Mouse (Mus musculus): ENCODE measurements at regions not wholly inside any gene's neighbourhood (a gene's known extent, or its start where the extent isn't known, plus 50 kb on each side); places are given as distances from the start of the nearest gene placed in this dataset.

DNA sequence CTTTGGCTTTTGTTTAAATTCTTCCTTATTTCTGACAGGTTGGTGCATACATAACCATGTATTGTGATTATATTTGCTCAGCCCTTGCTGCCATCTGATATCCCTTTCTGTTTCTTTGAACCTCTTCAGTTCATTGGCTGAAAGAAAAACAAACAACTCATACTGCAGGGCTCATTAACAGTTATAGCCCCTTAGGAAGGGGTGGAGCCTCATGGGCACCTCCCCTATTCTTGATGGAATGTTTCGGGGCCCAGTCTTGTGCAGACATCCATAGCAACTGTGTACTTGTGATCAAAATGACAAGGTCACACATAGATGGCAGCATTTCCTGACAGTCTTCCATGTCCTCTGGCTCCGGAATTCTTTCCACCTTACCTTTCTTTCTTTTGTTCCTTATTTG, 68.4 kb upstream of the Nmnat3 start:
- Histone ChIP-seq H3K4me1 (ENCODE audit: control insufficient read depth in 1 of 2, insufficient read depth in 2 of 2) (no peaks in the 10 kb centered on the region), H3K36me3 (replicated peaks in 1 of 2; ENCODE audit: control insufficient read depth in 1 of 2, insufficient read depth in 1 of 2, low read length in 1 of 2) (no peaks in the 10 kb centered on the region), H3K27me3 (replicated peaks) (no peaks in the 10 kb centered on the region), H3K9ac (ENCODE audit: insufficient read depth, low read depth) (no peak overlapping the region), H3K27ac (ENCODE audit: insufficient read depth, low read depth) (no peak overlapping the region), H3K79me2 (replicated peaks; ENCODE audit: control insufficient read depth, extremely low read depth, insufficient read depth, poor library complexity, severe bottlenecking) (no peaks in the 10 kb centered on the region), H3K9me3 (replicated peaks; ENCODE audit: low read length) (peaks cover 12% of the 10 kb centered on the region), H3K4me2 (ENCODE audit: insufficient read depth, low read depth, poor library complexity, severe bottlenecking) (no peak overlapping the region), H3K4me3 (replicated peaks in 1 of 3; ENCODE audit: low read depth in 2 of 3, low read length in 2 of 3, poor library complexity in 1 of 3) (no peak overlapping the region)
- dilution Hi-C loops (cut with MboI; ENCODE audit: extremely low pct_ligation_motif_present, extremely low pct_unique_long_range_greater_than_20kb, low sequenced_read_pairs): no loop called here
- TF ChIP-seq USF1 (IDR thresholded peaks at IDR 0.05; ENCODE audit: low read depth, low read length) (no peak), CHD1 (IDR thresholded peaks at IDR 0.05; ENCODE audit: low read depth, low read length) (no peak), JUN (IDR thresholded peaks at IDR 0.05; ENCODE audit: insufficient read depth, low read depth, low read length) (no peak), E2F4 (IDR thresholded peaks at IDR 0.05; ENCODE audit: insufficient replicate concordance, low read depth, low read length) (no peak), ZNF384 (IDR thresholded peaks at IDR 0.05; ENCODE audit: low read depth, low read length) (no peak), BHLHE40 (IDR thresholded peaks at IDR 0.05; ENCODE audit: low read depth, low read length) (no peak), TCF12 (IDR thresholded peaks at IDR 0.05; ENCODE audit: low read depth, low read length) (no peak), MYC (IDR thresholded peaks at IDR 0.05; ENCODE audit: low read depth, low read length) (no peak), TBP (conservative IDR thresholded peaks at IDR 0.05; ENCODE audit: low read depth, low read length) (no peak), SIN3A (IDR thresholded peaks at IDR 0.05; ENCODE audit: low read length) (no peak), CTCF (conservative IDR thresholded peaks at IDR 0.05 in 1 of 2, IDR thresholded peaks at IDR 0.05 in 1 of 2; ENCODE audit: low read depth in 2 of 2, low read length in 2 of 2) (no peak)
- no peak for DNase-seq (ENCODE audit: extremely low read depth)
- in situ Hi-C loops (cut with MboI; ENCODE audit: low pct_ligation_motif_present, low pct_unique_long_range_greater_than_20kb, low sequenced_read_pairs): no loop called here

DNA sequence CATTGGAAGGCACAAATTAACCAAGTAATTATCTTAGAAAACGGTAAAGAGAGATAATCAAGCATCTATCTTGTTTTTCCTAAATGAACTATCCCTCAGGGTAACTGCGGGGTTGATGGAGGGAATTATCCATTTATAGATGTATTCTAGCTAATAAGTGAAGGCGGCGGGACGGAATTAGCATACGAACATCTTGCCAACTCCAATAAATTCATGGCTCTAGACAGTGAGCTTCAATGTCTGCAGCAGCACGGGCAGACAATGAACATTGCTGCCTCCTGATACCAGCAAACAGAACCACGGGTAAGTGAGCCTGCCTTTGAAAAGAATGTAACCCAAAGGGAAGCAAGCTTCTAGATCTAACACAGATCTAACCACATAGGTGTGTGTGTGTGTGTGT, 66.9 kb upstream of the Nmnat3 start:
- Histone ChIP-seq H3K4me1 (ENCODE audit: control insufficient read depth in 1 of 2, insufficient read depth in 2 of 2) (no peaks in the 10 kb centered on the region), H3K9me3 (replicated peaks; ENCODE audit: low read length) (peaks cover 16% of the 10 kb centered on the region), H3K27me3 (replicated peaks) (no peaks in the 10 kb centered on the region), H3K4me3 (replicated peaks in 1 of 3; ENCODE audit: low read depth in 2 of 3, low read length in 2 of 3, poor library complexity in 1 of 3) (no peak overlapping the region), H3K36me3 (replicated peaks in 1 of 2; ENCODE audit: control insufficient read depth in 1 of 2, insufficient read depth in 1 of 2, low read length in 1 of 2) (no peaks in the 10 kb centered on the region), H3K9ac (ENCODE audit: insufficient read depth, low read depth) (no peak overlapping the region), H3K79me2 (replicated peaks; ENCODE audit: control insufficient read depth, extremely low read depth, insufficient read depth, poor library complexity, severe bottlenecking) (no peaks in the 10 kb centered on the region), H3K4me2 (ENCODE audit: insufficient read depth, low read depth, poor library complexity, severe bottlenecking) (no peak overlapping the region), H3K27ac (ENCODE audit: insufficient read depth, low read depth) (no peak overlapping the region)
- in situ Hi-C loops (cut with MboI; ENCODE audit: low pct_ligation_motif_present, low pct_unique_long_range_greater_than_20kb, low sequenced_read_pairs) (no loop called here), dilution Hi-C loops (cut with MboI; ENCODE audit: extremely low pct_ligation_motif_present, extremely low pct_unique_long_range_greater_than_20kb, low sequenced_read_pairs) (no loop called here)
- no peak for TF ChIP-seq ZNF384 (IDR thresholded peaks at IDR 0.05; ENCODE audit: low read depth, low read length)
- no peak for TF ChIP-seq MYC (IDR thresholded peaks at IDR 0.05; ENCODE audit: low read depth, low read length)
- no peak for TF ChIP-seq RAD21 (IDR thresholded peaks at IDR 0.05; ENCODE audit: low read depth, low read length)
- TF ChIP-seq ELF1 (IDR thresholded peaks at IDR 0.05; ENCODE audit: low read depth, low read length): no peak
- no peak for TF ChIP-seq TBP (conservative IDR thresholded peaks at IDR 0.05; ENCODE audit: low read depth, low read length)
- no peak for DNase-seq (ENCODE audit: extremely low read depth)

DNA sequence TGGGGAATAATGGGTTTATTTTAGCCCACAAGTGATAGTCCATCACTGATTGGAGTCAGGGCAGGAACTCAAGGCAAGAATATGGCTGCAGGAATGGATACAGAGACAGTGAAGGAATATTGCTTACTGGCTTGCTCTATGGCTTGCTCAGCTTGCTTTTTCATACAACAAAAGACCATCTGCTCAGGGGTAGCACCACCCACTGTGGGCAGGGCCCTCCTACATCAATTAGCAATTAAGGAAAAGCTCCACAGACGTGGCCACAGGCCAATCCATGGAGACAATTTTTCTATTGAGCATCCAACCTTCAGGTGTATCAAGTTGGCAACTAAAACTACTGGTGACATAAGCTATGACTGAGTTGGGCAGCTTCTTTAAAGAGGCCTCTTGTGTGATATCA, 65.5 kb upstream of the Nmnat3 start:
- no peaks in the 10 kb centered on the region for H3K36me3 ChIP-seq (replicated peaks in 1 of 2; ENCODE audit: control insufficient read depth in 1 of 2, insufficient read depth in 1 of 2, low read length in 1 of 2)
- H3K27me3 ChIP-seq (replicated peaks): no peaks in the 10 kb centered on the region
- no peak overlapping the region for H3K9ac ChIP-seq (ENCODE audit: insufficient read depth, low read depth)
- TF ChIP-seq TBP (conservative IDR thresholded peaks at IDR 0.05; ENCODE audit: low read depth, low read length) (no peak), IRF4 (IDR thresholded peaks at IDR 0.05; ENCODE audit: low read depth, low read length) (no peak), JUN (IDR thresholded peaks at IDR 0.05; ENCODE audit: insufficient read depth, low read depth, low read length) (no peak), BHLHE40 (IDR thresholded peaks at IDR 0.05; ENCODE audit: low read depth, low read length) (no peak), NRF1 (IDR thresholded peaks at IDR 0.05; ENCODE audit: low read depth, low read length) (no peak), SIN3A (IDR thresholded peaks at IDR 0.05; ENCODE audit: low read length) (no peak)
- in situ Hi-C loops (cut with MboI; ENCODE audit: low pct_ligation_motif_present, low pct_unique_long_range_greater_than_20kb, low sequenced_read_pairs): no loop called here
- H3K4me2 ChIP-seq (ENCODE audit: insufficient read depth, low read depth, poor library complexity, severe bottlenecking): no peak overlapping the region
- peaks cover 16% of the 10 kb centered on the region for H3K9me3 ChIP-seq (replicated peaks; ENCODE audit: low read length)
- dilution Hi-C loops (cut with MboI; ENCODE audit: extremely low pct_ligation_motif_present, extremely low pct_unique_long_range_greater_than_20kb, low sequenced_read_pairs): no loop called here
- H3K4me3 ChIP-seq (replicated peaks in 1 of 3; ENCODE audit: low read depth in 2 of 3, low read length in 2 of 3, poor library complexity in 1 of 3): no peak overlapping the region
- H3K27ac ChIP-seq (ENCODE audit: insufficient read depth, low read depth): no peak overlapping the region
- no peak for DNase-seq (ENCODE audit: extremely low read depth)
- no peaks in the 10 kb centered on the region for H3K79me2 ChIP-seq (replicated peaks; ENCODE audit: control insufficient read depth, extremely low read depth, insufficient read depth, poor library complexity, severe bottlenecking)
- no peaks in the 10 kb centered on the region for H3K4me1 ChIP-seq (ENCODE audit: control insufficient read depth in 1 of 2, insufficient read depth in 2 of 2)
